Mouse (Mus musculus): Measurements from ENCODE around the gene Elmo3. TPM values are rescaled to one million over a fixed set of nuclear protein-coding genes. Genes with fewer than 3 reads are reported as not detected.

The Elmo3 gene
- polyA plus RNA-seq, 1 experiment from 2014 or later, result 5.1 TPM

DNA sequence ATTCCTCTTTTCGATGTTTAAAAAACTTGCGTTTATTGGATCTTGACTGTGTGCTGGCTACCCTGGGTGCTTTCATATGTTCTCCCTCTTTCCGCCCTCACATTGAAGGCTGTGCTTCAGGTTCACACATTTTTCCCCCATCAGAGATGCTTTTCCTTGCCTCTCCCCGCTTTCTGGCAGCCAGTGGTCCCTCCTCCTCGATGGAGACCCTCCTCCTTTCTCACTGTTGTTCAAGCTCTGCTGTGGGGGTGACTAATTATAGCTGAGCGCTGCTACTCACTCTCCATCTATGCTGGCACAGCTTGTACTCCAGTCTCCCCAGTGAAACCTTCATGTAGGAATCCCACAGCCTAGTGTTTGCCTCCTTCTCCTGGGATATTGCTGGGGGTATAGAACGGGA, 44.8 kb downstream of the Elmo3 start:
- H3K27me3 ChIP-seq (ENCODE audit: control insufficient read depth, insufficient read depth, low read length), result peaks cover 2% of the 10 kb centered on the region; the same call in 1 of the 2 replicates
- no peak for ATAC-seq (replicated peaks; ENCODE audit: extremely low read depth, insufficient read depth, low FRiP score)
- 26% methylated on average over 7 of the region's 7 CpGs for WGBS
- H3K9me3 ChIP-seq (replicated peaks; ENCODE audit: control insufficient read depth, low read length), result no peaks in the 10 kb centered on the region
- no peak overlapping the region for H3K27ac ChIP-seq (ENCODE audit: low read length)
- H3K36me3 ChIP-seq (ENCODE audit: control insufficient read depth, insufficient read depth), result no peaks in the 10 kb centered on the region
- peak overlapping the region; percentile 73; the same call in 1 of the 2 replicates for H3K4me3 ChIP-seq (ENCODE audit: low read length)
- H3K9ac ChIP-seq (ENCODE audit: low read length), result no peak overlapping the region; the same call in 1 of the 2 replicates
- H3K4me2 ChIP-seq (ENCODE audit: low read depth, low read length), result peak overlapping the region; percentile 87
- peaks cover 33% of the 10 kb centered on the region for H3K4me1 ChIP-seq (ENCODE audit: control insufficient read depth, insufficient read depth, low read length)

DNA sequence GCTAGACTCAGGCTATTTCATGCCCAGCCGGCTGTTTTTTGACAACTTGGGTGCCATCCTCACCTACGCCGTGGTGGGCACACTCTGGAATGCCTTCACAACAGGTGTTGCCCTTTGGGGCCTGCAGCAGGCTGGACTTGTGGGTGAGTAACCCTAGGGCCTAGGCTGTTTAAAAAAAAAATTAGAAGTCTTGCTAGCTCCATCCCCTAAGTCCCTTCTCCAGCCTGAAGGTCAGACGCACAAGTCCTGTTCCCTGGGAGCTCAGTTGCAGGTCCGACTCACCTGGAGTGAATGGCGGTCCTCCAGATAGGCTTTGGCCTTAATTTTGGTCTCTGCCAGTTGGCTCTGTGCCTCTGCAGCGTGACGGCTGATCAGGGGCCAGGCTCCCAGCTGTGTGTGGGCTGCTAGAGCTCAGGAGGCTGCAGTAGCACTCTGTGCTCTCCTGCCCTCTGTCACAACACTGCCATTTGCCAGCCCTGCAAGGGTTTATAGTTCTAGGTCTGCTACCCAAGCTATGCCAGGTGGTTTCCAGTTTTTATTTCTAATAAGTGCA, 48.3 kb downstream of the Elmo3 start:
- Histone ChIP-seq H3K9me3 (replicated peaks; ENCODE audit: control insufficient read depth, low read length) (no peaks in the 10 kb centered on the region), H3K4me2 (ENCODE audit: low read depth, low read length) (no peak overlapping the region), H3K4me1 (ENCODE audit: control insufficient read depth, insufficient read depth, low read length) (peaks cover 13% of the 10 kb centered on the region), H3K9ac (ENCODE audit: low read length) (no peak overlapping the region), H3K27ac (ENCODE audit: low read length) (no peak overlapping the region), H3K36me3 (ENCODE audit: control insufficient read depth, insufficient read depth) (no peaks in the 10 kb centered on the region), H3K4me3 (ENCODE audit: low read length) (no peak overlapping the region), H3K27me3 (ENCODE audit: control insufficient read depth, insufficient read depth, low read length) (peaks cover 2% of the 10 kb centered on the region; the same call in 1 of the 2 replicates)
- 62% methylated on average over 8 of the region's 8 CpGs for WGBS
- ATAC-seq (replicated peaks; ENCODE audit: extremely low read depth, insufficient read depth, low FRiP score), result no peak

DNA sequence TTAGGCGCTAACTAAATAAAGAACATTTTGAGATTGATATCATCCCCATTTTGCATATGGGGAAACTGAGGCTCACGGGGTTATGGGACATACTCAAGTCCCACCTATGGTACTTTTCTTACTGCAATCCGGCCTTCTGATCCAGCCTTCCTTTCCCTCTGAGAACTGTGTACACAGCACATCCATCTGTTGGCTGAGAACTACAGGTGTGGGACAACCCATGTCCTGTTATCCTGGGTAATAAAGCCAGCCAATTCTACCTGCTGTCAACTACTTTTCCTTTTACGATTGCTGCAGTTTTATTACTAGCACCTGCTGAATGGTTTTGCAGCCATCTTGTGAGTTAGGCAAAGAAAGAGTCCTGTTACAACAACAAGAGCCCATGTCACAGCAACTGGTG, 49.1 kb downstream of the Elmo3 start:
- Histone ChIP-seq H3K9ac (ENCODE audit: low read length) (no peak overlapping the region), H3K4me3 (ENCODE audit: low read length) (no peak overlapping the region), H3K4me2 (ENCODE audit: low read depth, low read length) (no peak overlapping the region), H3K27me3 (ENCODE audit: control insufficient read depth, insufficient read depth, low read length) (peaks cover 2% of the 10 kb centered on the region; the same call in 1 of the 2 replicates), H3K4me1 (ENCODE audit: control insufficient read depth, insufficient read depth, low read length) (peaks cover 11% of the 10 kb centered on the region), H3K36me3 (ENCODE audit: control insufficient read depth, insufficient read depth) (no peaks in the 10 kb centered on the region), H3K9me3 (replicated peaks; ENCODE audit: control insufficient read depth, low read length) (no peaks in the 10 kb centered on the region), H3K27ac (ENCODE audit: low read length) (no peak overlapping the region)
- ATAC-seq (replicated peaks; ENCODE audit: extremely low read depth, insufficient read depth, low FRiP score), result no peak
- 87% methylated on average over 4 of the region's 4 CpGs for WGBS

- no peak overlapping the region for H3K27ac ChIP-seq (ENCODE audit: low read length)
- WGBS, result 67% methylated on average over 26 of the region's 26 CpGs
- H3K36me3 ChIP-seq (ENCODE audit: control insufficient read depth, insufficient read depth), result no peaks in the 10 kb centered on the region
- H3K4me1 ChIP-seq (ENCODE audit: control insufficient read depth, insufficient read depth, low read length), result peaks cover 3% of the 10 kb centered on the region; the same call in 1 of the 2 replicates
- no peaks in the 10 kb centered on the region for H3K9me3 ChIP-seq (replicated peaks; ENCODE audit: control insufficient read depth, low read length)
- H3K4me3 ChIP-seq (ENCODE audit: low read length), result no peak overlapping the region
- no peak overlapping the region for H3K4me2 ChIP-seq (ENCODE audit: low read depth, low read length)
- no peak overlapping the region for H3K9ac ChIP-seq (ENCODE audit: low read length)
- ATAC-seq (replicated peaks; ENCODE audit: extremely low read depth, insufficient read depth, low FRiP score), result peak; percentile 58; the same call in 1 of the 2 replicates
- H3K27me3 ChIP-seq (ENCODE audit: control insufficient read depth, insufficient read depth, low read length), result peaks cover 2% of the 10 kb centered on the region; the same call in 1 of the 2 replicates
These were observed 50.0 kb downstream of the Elmo3 start for GRCm38 (mm10) chr8:105355179-105356024.

DNA sequence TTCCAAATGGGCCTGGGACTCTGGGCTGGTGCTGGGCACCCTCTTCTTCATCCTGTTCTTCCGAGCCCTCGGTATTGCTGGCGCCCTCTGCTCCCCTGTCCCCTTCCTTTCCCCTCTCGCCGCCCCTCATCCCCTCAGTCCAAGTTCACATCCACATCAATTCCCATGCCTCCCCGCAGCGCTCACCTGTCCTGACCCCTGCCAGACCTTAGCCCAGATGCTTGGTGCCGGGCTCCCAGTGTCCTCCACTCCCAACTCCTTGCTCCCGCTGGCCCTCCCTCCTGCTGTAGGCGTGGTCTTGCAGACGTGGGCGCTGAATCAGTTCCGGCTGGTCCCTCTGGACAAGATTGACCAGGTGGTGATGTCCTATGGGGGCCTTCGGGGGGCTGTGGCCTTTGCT, 51.3 kb downstream of the Elmo3 start:
- Histone ChIP-seq H3K4me3 (ENCODE audit: low read length) (no peak overlapping the region), H3K9me3 (replicated peaks; ENCODE audit: control insufficient read depth, low read length) (no peaks in the 10 kb centered on the region), H3K36me3 (ENCODE audit: control insufficient read depth, insufficient read depth) (no peaks in the 10 kb centered on the region), H3K9ac (ENCODE audit: low read length) (no peak overlapping the region), H3K4me2 (ENCODE audit: low read depth, low read length) (no peak overlapping the region), H3K27ac (ENCODE audit: low read length) (no peak overlapping the region), H3K27me3 (ENCODE audit: control insufficient read depth, insufficient read depth, low read length) (no peaks in the 10 kb centered on the region), H3K4me1 (ENCODE audit: control insufficient read depth, insufficient read depth, low read length) (peaks cover 2% of the 10 kb centered on the region; the same call in 1 of the 2 replicates)
- 83% methylated on average over 14 of the region's 14 CpGs for WGBS
- ATAC-seq (replicated peaks; ENCODE audit: extremely low read depth, insufficient read depth, low FRiP score), result no peak

DNA sequence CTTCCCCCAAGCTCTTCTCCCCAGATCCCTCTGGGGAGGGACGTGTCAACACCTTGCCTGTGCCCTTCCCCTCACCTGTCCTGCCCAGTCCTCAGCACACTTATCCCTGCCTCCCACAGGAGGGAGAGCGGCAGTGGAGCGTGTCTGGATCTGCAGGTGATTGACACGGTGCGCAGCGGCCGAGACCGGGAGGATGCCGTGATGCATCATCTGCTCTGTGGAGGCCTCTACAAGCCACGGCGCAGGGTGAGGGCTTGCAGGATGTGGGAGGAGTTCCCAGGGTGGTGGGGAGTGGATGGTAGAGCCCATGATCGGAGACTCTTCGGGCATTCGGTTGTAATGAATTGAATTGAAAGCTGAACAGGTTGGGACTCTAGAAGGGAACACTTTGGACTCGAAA, 53.8 kb downstream of the Elmo3 start:
- H3K27ac ChIP-seq (ENCODE audit: low read length), result no peak overlapping the region
- no peak overlapping the region for H3K4me2 ChIP-seq (ENCODE audit: low read depth, low read length)
- no peak overlapping the region for H3K9ac ChIP-seq (ENCODE audit: low read length)
- no peaks in the 10 kb centered on the region for H3K27me3 ChIP-seq (ENCODE audit: control insufficient read depth, insufficient read depth, low read length)
- H3K4me1 ChIP-seq (ENCODE audit: control insufficient read depth, insufficient read depth, low read length), result peaks cover 8% of the 10 kb centered on the region
- H3K4me3 ChIP-seq (ENCODE audit: low read length), result no peak overlapping the region
- no peaks in the 10 kb centered on the region for H3K9me3 ChIP-seq (replicated peaks; ENCODE audit: control insufficient read depth, low read length)
- H3K36me3 ChIP-seq (ENCODE audit: control insufficient read depth, insufficient read depth), result no peaks in the 10 kb centered on the region
- ATAC-seq (replicated peaks; ENCODE audit: extremely low read depth, insufficient read depth, low FRiP score), result no peak
- 71% methylated on average over 15 of the region's 15 CpGs for WGBS

GRCm38 (mm10) chr8:105359646-105360045, 54.2 kb downstream of the Elmo3 start:
- Histone ChIP-seq H3K4me3 (ENCODE audit: low read length) (no peak overlapping the region), H3K4me1 (ENCODE audit: control insufficient read depth, insufficient read depth, low read length) (peaks cover 8% of the 10 kb centered on the region), H3K27me3 (ENCODE audit: control insufficient read depth, insufficient read depth, low read length) (no peaks in the 10 kb centered on the region), H3K9ac (ENCODE audit: low read length) (no peak overlapping the region), H3K4me2 (ENCODE audit: low read depth, low read length) (no peak overlapping the region), H3K9me3 (replicated peaks; ENCODE audit: control insufficient read depth, low read length) (no peaks in the 10 kb centered on the region), H3K36me3 (ENCODE audit: control insufficient read depth, insufficient read depth) (no peaks in the 10 kb centered on the region), H3K27ac (ENCODE audit: low read length) (no peak overlapping the region)
- WGBS, result 32% methylated on average over 4 of the region's 4 CpGs
- no peak; the same call in 1 of the 2 replicates for ATAC-seq (replicated peaks; ENCODE audit: extremely low read depth, insufficient read depth, low FRiP score)

All from heart, embryonic 16.5 days (tissue).